Mouse (Mus musculus) lung, adult 2 months (tissue): ENCODE measurements at regions not wholly inside any gene's neighbourhood (a gene's known extent, or its start where the extent isn't known, plus 50 kb on each side); places are given as distances from the start of the nearest gene placed in this dataset.

Experiments used
- DNase-seq: peaks from one replicate; pipeline ENCODE4 v3.0.0; 2022
- H3K4me1 ChIP-seq: fragments of 200-500 bp; 2 replicates; pipeline ENCODE4 v1.6.1; 2011; ENCODE audit warnings: low read length; ENCODE audit not compliant: control insufficient read depth, insufficient read depth
- H3K4me3 ChIP-seq: fragments of 200-500 bp; replicated peaks from 2 replicates; pipeline ENCODE3; 2011; ENCODE audit warnings: low read depth, mild to moderate bottlenecking, control low read depth, low read length; ENCODE audit errors: extremely low read depth
- CTCF ChIP-seq: fragments of 200-500 bp; IDR thresholded peaks from 2 replicates; pipeline ENCODE4 v1.5.1; 2011; ENCODE audit warnings: mild to moderate bottlenecking, low read length, control low read depth; ENCODE audit not compliant: insufficient read depth
- POLR2A ChIP-seq: fragments of 200-500 bp; IDR thresholded peaks from 2 replicates; pipeline ENCODE4 v1.6.1; 2011; ENCODE audit warnings: low read depth, mild to moderate bottlenecking, control low read depth, low read length, borderline replicate concordance; ENCODE audit errors: extremely low read depth
- WGBS: fragments of 180-500 bp; shearing (Covaris S2); methylation state at CpG from one replicate; pipeline ENCODE4 v1.1.7; 2018; 5-methylcytosine and 5-hydroxymethylcytosine counted together

DNA sequence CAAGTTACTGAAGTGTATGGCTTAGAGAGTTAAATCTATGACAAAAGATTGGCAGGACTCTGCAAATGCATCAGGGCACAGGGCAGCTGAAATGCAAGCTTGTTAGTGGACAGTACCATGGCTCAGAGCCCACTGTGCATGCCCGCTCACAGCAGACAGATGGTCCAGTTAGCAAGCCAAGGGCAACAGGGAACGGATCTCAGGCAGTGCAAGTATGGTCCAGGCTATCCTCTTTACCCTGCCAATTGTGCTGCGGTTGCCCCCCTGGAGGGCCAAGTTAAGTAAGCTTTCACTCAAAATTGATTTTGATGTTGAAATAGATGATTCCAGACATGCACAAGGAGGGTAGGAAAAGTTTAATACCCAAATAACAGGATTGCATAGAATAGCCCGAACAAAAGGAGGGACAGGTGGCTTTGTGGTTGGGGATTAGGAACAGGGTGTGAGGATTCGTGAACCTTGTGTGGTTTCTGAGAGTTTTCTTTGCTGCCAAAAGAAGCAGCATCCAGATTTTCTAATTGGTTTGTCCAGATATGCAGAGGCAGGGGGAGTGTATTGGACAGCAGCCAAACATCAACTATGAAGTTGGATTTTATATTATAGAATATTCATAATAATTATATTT is 1934.2 kb downstream of the 9330182O14Rik start:
- no peak for TF ChIP-seq CTCF
- no peak for TF ChIP-seq POLR2A
- Histone ChIP-seq H3K4me3 (no peak overlapping the region), H3K4me1 (no peaks in the 10 kb centered on the region)
- DNase-seq: no peak
- WGBS: 74% methylated on average over 5 of the region's 5 CpGs

DNA sequence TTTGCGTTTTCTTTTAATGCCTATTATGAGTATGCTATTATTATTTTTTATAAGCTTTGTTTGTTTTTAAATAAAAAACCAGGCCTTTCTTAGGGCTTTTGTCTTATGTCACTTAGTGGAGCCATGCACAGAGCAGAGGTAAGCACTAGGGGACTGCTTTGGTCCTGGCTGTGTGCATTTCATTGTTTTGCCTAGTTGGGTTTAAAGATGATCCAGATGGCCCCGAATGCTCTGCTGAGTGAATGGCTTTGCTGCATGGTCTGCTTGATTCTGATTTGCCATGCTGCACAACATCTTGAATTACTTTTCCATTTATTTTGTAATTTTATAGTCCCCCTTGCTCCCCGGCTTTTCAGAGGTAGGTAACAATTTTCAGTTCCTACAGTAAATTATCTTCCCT is 1934.9 kb downstream of the 9330182O14Rik start:
- 91% methylated on average over 3 of the region's 3 CpGs for WGBS
- TF ChIP-seq POLR2A (no peak), CTCF (no peak)
- H3K4me1 ChIP-seq: no peaks in the 10 kb centered on the region
- DNase-seq: no peak
- no peak overlapping the region for H3K4me3 ChIP-seq

DNA sequence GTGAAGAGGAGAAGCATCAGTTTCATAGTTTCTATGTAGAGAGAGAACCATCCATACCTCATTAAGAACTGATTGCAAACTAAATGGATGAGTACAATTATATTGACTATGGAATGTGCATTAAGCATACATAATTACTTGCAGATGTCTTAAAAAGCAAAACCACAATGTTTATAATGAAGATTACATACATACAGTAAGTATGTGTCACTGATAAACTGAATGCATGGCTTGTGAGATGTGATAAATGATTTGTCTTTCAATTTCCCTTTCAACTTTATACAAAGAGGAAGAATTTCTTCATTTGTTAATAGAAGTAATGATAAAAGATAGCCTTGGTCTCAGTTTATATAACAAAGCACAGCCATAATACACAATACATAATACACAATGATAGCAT is 1939.3 kb downstream of the 9330182O14Rik start:
- no peak for DNase-seq
- Histone ChIP-seq H3K4me3 (no peak overlapping the region), H3K4me1 (no peaks in the 10 kb centered on the region)
- TF ChIP-seq POLR2A: no peak
- TF ChIP-seq CTCF: no peak

GRCm38 (mm10) chr15:42082436-42082835 is 1948.3 kb downstream of the 9330182O14Rik start:
- no peaks in the 10 kb centered on the region for H3K4me1 ChIP-seq
- no peak overlapping the region for H3K4me3 ChIP-seq
- no peak for TF ChIP-seq POLR2A
- TF ChIP-seq CTCF: no peak
- 86% methylated on average over 2 of the region's 2 CpGs for whole genome bisulfite sequencing
- DNase-seq: no peak

DNA sequence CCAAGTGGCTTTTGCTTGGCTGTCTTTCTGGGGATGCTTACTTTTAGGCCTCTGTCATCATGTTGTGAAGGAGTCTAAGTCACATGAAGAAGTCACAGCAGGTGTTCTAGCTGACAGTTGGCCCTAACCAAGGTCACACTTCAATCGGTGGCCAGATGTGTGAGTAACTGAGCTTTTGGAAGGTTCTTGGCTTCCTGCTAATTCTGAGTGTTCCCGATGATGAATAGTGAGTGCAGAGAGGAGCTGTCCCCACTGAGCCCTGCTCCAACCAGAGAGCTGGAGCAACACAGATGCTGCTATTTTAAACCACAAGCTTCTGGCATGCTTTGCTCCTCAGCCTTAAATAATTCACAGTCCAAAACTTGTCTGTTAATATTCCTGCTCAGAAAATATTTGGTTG is 1966.6 kb downstream of the 9330182O14Rik start:
- DNase-seq: no peak
- H3K4me3 ChIP-seq: no peak overlapping the region
- TF ChIP-seq POLR2A (no peak), CTCF (no peak)
- WGBS: 29% methylated on average over 2 of the region's 2 CpGs
- no peaks in the 10 kb centered on the region for H3K4me1 ChIP-seq

DNA sequence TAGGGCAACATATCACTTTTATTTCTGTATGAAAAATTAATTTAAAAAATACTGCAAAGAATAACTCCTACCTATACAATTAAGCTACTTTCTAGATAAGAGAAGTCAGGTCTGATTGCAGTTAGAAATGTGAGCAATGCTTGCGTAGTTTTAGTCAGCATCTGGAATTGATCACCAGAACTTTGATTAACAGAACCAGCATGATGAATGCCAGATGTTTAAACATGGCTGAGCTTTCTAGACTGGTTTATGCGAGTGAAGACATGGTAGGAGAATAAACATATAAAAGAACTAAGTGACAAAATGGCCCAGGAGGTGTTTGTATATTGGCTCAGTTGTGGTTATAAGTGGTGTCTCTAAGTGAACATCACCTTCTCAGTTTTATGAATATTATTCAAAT is 1970.7 kb downstream of the 9330182O14Rik start:
- WGBS: 67% methylated on average over 2 of the region's 2 CpGs
- TF ChIP-seq CTCF (no peak), POLR2A (no peak)
- no peaks in the 10 kb centered on the region for H3K4me1 ChIP-seq
- no peak overlapping the region for H3K4me3 ChIP-seq
- DNase-seq: no peak

- TF ChIP-seq CTCF (no peak), POLR2A (no peak)
- DNase-seq: no peak
- H3K4me3 ChIP-seq: no peak overlapping the region
- no peaks in the 10 kb centered on the region for H3K4me1 ChIP-seq
Measured at GRCm38 (mm10) chr15:42107106-42107505, 1972.9 kb downstream of the 9330182O14Rik start.

- no peaks in the 10 kb centered on the region for H3K4me1 ChIP-seq
- DNase-seq: no peak
- no peak overlapping the region for H3K4me3 ChIP-seq
- 65% methylated on average over 5 of the region's 5 CpGs for WGBS
- TF ChIP-seq POLR2A: no peak
- no peak for TF ChIP-seq CTCF
Measured at GRCm38 (mm10) chr15:42111811-42112210, 1977.6 kb downstream of the 9330182O14Rik start.

- 91% methylated on average over 1 of the region's 1 CpGs for WGBS
- DNase-seq: no peak
- no peaks in the 10 kb centered on the region for H3K4me1 ChIP-seq
- H3K4me3 ChIP-seq: no peak overlapping the region
- TF ChIP-seq POLR2A: no peak
- no peak for TF ChIP-seq CTCF
Measured at GRCm38 (mm10) chr15:42127471-42127870, 1993.3 kb downstream of the 9330182O14Rik start.

GRCm38 (mm10) chr15:42128976-42129375 is 1994.8 kb downstream of the 9330182O14Rik start:
- TF ChIP-seq CTCF (no peak), POLR2A (no peak)
- DNase-seq: no peak
- Histone ChIP-seq H3K4me3 (no peak overlapping the region), H3K4me1 (no peaks in the 10 kb centered on the region)
- 73% methylated on average over 3 of the region's 3 CpGs for WGBS
